Mouse (Mus musculus): ENCODE measurements around the gene Hcn2. TPM values are rescaled to one million over a fixed set of nuclear protein-coding genes. Genes with fewer than 3 reads are reported as not detected.
"Not testable (repeated sequence)": the region's sequence is repeated elsewhere in the genome, so short reads cannot be mapped to it uniquely, and the experiment has no call there.

Hcn2 gene
- polyA plus RNA-seq, 1 experiment, result 270 TPM

DNA sequence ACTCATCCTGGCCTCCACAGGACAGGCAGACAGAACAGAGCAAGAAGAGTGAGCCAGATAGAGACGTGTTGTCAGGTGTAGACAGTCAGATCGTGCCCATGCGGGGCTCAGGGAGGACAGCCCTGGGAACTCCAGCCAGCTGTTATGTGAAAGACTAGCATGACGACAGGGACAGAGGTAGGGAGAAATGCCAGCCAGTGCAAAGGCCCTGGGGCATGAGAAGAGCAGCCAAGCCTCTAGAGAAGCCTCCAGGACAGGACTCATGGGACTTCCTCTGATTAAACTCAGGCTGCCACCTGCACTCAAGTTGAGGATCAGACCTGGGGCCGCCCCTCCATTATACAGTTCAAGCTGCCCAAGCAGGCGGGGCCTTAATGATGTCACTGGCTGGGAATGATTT, 32.1 kb downstream of the Hcn2 start:
- DNase-seq, result no peak
- WGBS, result 79% methylated on average over 6 of the region's 6 CpGs
- no peak overlapping the region for H3K27ac ChIP-seq (ENCODE audit: insufficient read depth, low read length)
- TF ChIP-seq CTCF (IDR thresholded peaks at IDR 0.05; ENCODE audit: borderline replicate concordance, insufficient read depth, low read depth, low read length) (no peak), POLR2A (IDR thresholded peaks at IDR 0.05; ENCODE audit: borderline replicate concordance, insufficient read depth, low read length) (no peak)
- no peaks in the 10 kb centered on the region for H3K27me3 ChIP-seq (ENCODE audit: control insufficient read depth, insufficient read depth, low read length)
- H3K4me3 ChIP-seq (replicated peaks; ENCODE audit: insufficient read depth, low read depth, low read length), result no peak overlapping the region
- H3K4me1 ChIP-seq (ENCODE audit: control insufficient read depth, insufficient read depth, low read length), result peaks cover 19% of the 10 kb centered on the region

DNA sequence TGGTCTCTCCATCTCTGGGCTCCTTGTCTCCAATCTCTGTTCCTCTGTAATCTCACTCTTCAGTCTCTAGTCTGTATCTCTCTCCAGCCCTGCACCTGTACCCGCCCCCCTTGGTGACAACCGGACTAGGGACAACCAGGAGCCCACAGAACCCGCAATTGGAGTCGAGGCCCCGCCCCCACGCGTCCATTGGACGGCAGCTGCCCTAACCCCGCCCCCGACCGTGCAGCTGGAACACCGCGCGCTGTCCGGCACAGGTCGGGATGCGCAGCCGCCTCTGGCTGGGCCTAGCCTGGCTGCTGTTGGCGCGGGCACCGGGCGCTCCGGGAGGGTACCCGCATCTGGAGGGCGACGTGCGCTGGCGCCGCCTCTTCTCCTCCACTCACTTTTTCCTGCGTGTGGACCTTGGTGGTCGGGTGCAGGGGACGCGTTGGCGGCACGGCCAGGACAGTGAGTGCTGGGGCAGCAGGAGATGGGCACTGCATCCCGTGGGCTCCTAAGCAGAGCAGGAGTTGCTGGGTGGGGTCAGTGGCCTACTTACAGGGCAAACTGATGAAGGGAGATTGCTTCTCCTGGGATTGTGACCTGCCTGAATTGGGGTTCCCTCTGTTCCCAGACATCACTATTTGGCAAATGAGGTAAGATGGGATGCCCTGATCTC, 38.6 kb downstream of the Hcn2 start, which contains the start of gene Fgf22:
Fgf22 (plus strand) TSS at position 221 of the 661 bp plus-strand sequence.
- WGBS, result 3% methylated on average over 36 of the region's 36 CpGs
- Histone ChIP-seq H3K27ac (ENCODE audit: insufficient read depth, low read length) (no peak within 1 kb of the TSS), H3K27me3 (ENCODE audit: control insufficient read depth, insufficient read depth, low read length) (no peaks in the 10 kb centered on the region), H3K4me1 (ENCODE audit: control insufficient read depth, insufficient read depth, low read length) (0 out of 2 replicates have a peak, but pooled peaks cover 4% of the 10 kb centered on the region), H3K4me3 (replicated peaks; ENCODE audit: insufficient read depth, low read depth, low read length) (peak within 1 kb of the TSS; percentile 31)
- TF ChIP-seq CTCF (IDR thresholded peaks at IDR 0.05; ENCODE audit: borderline replicate concordance, insufficient read depth, low read depth, low read length), result no peak
- no peak for TF ChIP-seq POLR2A (IDR thresholded peaks at IDR 0.05; ENCODE audit: borderline replicate concordance, insufficient read depth, low read length)
- DNase-seq, result peak; percentile 81 to 83

DNA sequence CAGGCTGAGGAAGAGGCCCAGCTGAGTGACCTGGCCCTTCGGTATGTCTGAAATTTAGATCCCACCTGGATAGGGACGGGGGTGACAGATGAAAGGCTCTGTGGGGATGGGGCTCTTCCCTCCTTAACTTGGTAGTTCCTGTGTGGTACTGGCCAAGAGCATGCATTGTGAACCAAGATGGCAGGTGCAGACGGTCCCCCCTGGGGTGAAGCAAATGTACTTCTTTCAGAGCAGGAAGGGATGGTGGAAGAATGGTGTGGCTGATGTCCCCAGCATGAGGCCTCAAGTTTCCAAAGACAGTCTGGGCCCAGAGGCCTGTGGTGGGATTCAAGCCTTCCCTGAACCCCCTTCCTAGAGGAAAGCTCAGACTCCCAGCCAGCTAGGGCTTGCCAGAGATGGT, 39.4 kb downstream of the Hcn2 start:
- Histone ChIP-seq H3K4me1 (ENCODE audit: control insufficient read depth, insufficient read depth, low read length) (0 out of 2 replicates have a peak, but pooled peaks cover 4% of the 10 kb centered on the region), H3K27me3 (ENCODE audit: control insufficient read depth, insufficient read depth, low read length) (no peaks in the 10 kb centered on the region), H3K4me3 (replicated peaks; ENCODE audit: insufficient read depth, low read depth, low read length) (no peak overlapping the region), H3K27ac (ENCODE audit: insufficient read depth, low read length) (no peak overlapping the region)
- 37% methylated on average over 3 of the region's 3 CpGs for WGBS
- no peak for TF ChIP-seq CTCF (IDR thresholded peaks at IDR 0.05; ENCODE audit: borderline replicate concordance, insufficient read depth, low read depth, low read length)
- TF ChIP-seq POLR2A (IDR thresholded peaks at IDR 0.05; ENCODE audit: borderline replicate concordance, insufficient read depth, low read length), result no peak
- peak in 1 of 2 experiments; percentile 41 for DNase-seq

DNA sequence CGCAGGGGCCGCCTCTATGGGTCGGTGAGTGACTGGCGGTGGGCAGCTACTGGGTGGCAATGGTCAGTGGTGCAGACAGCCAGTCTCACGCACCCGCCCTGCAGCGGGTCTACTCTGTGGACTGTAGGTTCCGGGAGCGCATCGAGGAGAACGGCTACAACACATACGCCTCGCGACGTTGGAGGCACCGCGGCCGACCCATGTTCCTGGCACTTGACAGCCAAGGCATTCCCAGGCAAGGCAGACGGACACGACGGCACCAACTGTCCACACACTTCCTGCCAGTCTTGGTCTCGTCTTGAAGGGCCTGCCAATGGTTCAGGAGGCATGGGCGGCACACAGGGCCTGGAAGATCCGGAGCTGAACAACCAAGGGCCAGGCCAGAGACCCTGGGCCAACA, 40.2 kb downstream of the Hcn2 start:
- WGBS, result 76% methylated on average over 24 of the region's 24 CpGs
- no peak for DNase-seq
- Histone ChIP-seq H3K4me1 (ENCODE audit: control insufficient read depth, insufficient read depth, low read length) (0 out of 2 replicates have a peak, but pooled peaks cover 4% of the 10 kb centered on the region), H3K4me3 (replicated peaks; ENCODE audit: insufficient read depth, low read depth, low read length) (no peak overlapping the region), H3K27ac (ENCODE audit: insufficient read depth, low read length) (no peak overlapping the region), H3K27me3 (ENCODE audit: control insufficient read depth, insufficient read depth, low read length) (no peaks in the 10 kb centered on the region)
- no peak for TF ChIP-seq POLR2A (IDR thresholded peaks at IDR 0.05; ENCODE audit: borderline replicate concordance, insufficient read depth, low read length)

DNA sequence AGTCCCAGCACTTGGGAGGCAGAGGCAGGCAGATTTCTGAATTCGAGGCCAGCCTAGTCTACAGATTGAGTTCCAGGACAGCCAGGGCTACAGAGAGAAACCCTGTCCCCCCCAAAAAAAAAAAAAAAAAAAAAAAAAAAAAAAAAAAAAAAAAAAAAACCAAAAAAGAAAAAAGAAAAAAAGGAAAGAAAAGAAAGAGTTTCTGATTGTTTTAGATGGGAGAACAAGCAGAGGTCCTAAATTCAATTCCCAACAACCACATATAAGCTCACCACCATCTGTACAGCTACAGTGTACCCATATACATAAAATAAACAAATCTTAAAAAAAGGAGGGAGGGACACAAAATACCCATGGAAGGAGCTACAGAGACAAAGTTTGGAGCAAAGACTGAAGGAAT, 43.2 kb downstream of the Hcn2 start:
- not testable (repeated sequence) for H3K27me3 ChIP-seq (ENCODE audit: control insufficient read depth, insufficient read depth, low read length); H3K27ac ChIP-seq (ENCODE audit: insufficient read depth, low read length); DNase-seq; H3K4me3 ChIP-seq (replicated peaks; ENCODE audit: insufficient read depth, low read depth, low read length)
- 97% methylated on average over 1 of the region's 1 CpGs for WGBS
- H3K4me1 ChIP-seq (ENCODE audit: control insufficient read depth, insufficient read depth, low read length), result peaks cover 23% of the 10 kb centered on the region

DNA sequence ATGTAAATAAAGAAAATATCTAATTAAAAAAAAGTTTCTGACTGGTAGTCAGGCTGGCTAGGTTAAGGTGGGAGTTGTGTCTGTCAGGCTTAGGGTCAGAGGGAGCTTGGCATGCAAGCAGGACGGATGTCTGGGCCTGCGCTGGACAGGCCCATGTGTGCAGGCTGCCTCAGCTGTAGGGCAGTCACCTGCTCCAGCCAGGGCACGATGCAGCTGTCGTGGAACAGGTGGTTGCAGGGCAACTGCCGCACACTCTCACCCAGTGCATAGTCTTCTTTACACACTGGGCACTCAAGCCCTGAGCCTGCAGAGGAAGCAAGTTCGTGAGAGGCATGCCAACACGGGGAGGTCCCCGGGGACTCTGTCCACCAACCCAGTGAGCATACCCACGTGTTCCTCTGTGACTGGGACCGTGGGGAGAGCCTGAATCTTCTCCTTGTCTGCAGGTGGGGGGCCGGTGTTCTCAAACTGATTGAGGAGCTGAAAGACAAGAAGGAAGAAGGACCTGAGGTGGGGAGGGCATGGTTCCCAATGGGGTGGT, 44.2 kb downstream of the Hcn2 start:
- TF ChIP-seq POLR2A (IDR thresholded peaks at IDR 0.05; ENCODE audit: borderline replicate concordance, insufficient read depth, low read length) (no peak), CTCF (IDR thresholded peaks at IDR 0.05; ENCODE audit: borderline replicate concordance, insufficient read depth, low read depth, low read length) (no peak)
- no peak overlapping the region for H3K4me3 ChIP-seq (replicated peaks; ENCODE audit: insufficient read depth, low read depth, low read length)
- peaks cover 30% of the 10 kb centered on the region for H3K4me1 ChIP-seq (ENCODE audit: control insufficient read depth, insufficient read depth, low read length)
- no peaks in the 10 kb centered on the region for H3K27me3 ChIP-seq (ENCODE audit: control insufficient read depth, insufficient read depth, low read length)
- DNase-seq, result no peak
- 74% methylated on average over 11 of the region's 11 CpGs for WGBS
- no peak overlapping the region for H3K27ac ChIP-seq (ENCODE audit: insufficient read depth, low read length)

DNA sequence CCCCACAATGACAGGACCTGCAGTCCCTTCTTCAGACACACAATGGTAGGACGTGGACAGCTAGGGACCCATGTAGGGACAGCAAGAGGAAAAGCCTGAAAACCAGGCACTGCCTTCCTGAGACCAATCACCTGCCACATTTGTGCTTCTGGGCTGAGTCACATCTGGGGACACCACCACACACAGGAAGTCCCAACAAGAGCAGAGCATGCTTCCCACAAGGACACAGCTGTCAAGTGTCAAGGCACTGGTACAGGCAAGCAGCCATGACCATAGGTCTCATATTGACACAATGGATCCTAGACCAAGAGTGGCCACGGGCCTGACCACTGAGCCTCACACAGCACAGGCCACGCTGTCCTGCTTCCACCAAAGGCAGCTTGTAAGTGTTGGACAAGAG, 46.4 kb downstream of the Hcn2 start:
- WGBS, result 74% methylated on average over 3 of the region's 3 CpGs
- no peak for DNase-seq
- TF ChIP-seq POLR2A (IDR thresholded peaks at IDR 0.05; ENCODE audit: borderline replicate concordance, insufficient read depth, low read length) (no peak), CTCF (IDR thresholded peaks at IDR 0.05; ENCODE audit: borderline replicate concordance, insufficient read depth, low read depth, low read length) (no peak)

DNA sequence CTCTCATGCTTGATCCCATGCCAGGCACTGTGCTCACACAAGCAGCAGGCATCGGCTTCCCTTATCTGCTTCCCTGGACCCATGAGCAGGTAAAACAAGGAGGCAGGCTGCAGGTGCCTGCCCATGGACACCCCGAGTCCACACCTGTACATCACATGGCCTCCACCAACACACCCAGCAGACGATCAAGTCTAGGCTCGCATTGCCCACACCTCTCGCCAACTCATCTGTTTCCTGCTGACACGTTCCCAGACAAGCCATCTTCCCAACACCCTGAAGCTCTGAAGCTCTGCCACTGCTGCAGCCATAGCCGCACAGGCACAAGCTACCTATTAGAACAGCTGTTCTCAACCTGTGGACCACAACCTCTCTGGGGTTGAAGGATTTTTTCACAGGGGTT, 47.8 kb downstream of the Hcn2 start:
- no peak for TF ChIP-seq POLR2A (IDR thresholded peaks at IDR 0.05; ENCODE audit: borderline replicate concordance, insufficient read depth, low read length)
- TF ChIP-seq CTCF (IDR thresholded peaks at IDR 0.05; ENCODE audit: borderline replicate concordance, insufficient read depth, low read depth, low read length), result no peak
- WGBS, result 18% methylated on average over 7 of the region's 7 CpGs
- peaks cover 28% of the 10 kb centered on the region for H3K4me1 ChIP-seq (ENCODE audit: control insufficient read depth, insufficient read depth, low read length)
- no peak for DNase-seq
- no peak overlapping the region for H3K4me3 ChIP-seq (replicated peaks; ENCODE audit: insufficient read depth, low read depth, low read length)
- no peak overlapping the region for H3K27ac ChIP-seq (ENCODE audit: insufficient read depth, low read length)
- H3K27me3 ChIP-seq (ENCODE audit: control insufficient read depth, insufficient read depth, low read length), result no peaks in the 10 kb centered on the region

More for the DNA sequence above, 46.4 kb downstream of the Hcn2 start:
- no peak overlapping the region for H3K4me3 ChIP-seq (replicated peaks; ENCODE audit: insufficient read depth, low read depth, low read length)
- peaks cover 28% of the 10 kb centered on the region for H3K4me1 ChIP-seq (ENCODE audit: control insufficient read depth, insufficient read depth, low read length)
- no peak overlapping the region for H3K27ac ChIP-seq (ENCODE audit: insufficient read depth, low read length)
- no peaks in the 10 kb centered on the region for H3K27me3 ChIP-seq (ENCODE audit: control insufficient read depth, insufficient read depth, low read length)
